Mouse (Mus musculus): ENCODE measurements around the gene Zfyve21.

DNA sequence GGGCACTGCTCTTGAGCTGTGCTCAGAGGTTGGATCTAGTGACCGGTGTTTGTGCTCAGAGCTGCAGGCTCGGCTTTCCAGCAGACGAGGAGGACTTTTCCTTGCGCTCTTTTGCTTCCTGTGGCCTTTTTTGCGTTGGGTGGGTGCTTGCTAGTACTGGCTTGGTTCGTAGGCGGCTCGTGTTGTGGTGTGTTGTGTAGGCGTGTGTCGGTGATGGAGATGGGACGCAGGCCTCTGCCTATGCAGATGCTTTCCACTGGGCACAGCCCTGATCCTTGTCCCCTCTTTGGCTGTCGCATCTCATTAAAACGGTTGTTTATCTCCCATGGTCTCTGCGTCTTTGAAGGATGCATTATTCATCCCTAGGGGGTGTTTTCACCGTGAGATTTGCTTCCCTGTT lies 39.1 kb upstream of the Zfyve21 start:
- TF ChIP-seq CTCF (IDR thresholded peaks at IDR 0.05; ENCODE audit: extremely low read depth, insufficient read depth, low read length) (no peak), POLR2A (IDR thresholded peaks at IDR 0.05; ENCODE audit: extremely low read depth, insufficient read depth, low read length) (no peak)
